Mouse (Mus musculus) ZHBTc4 (cell line): ENCODE measurements around the gene Nt5m.
A peak's percentile ranks its signal among the peaks of the same experiment; 100 is the strongest.

Experiments
- DNase-seq: peaks from one replicate; pipeline ENCODE4 v3.0.0-alpha.2; 2011; ENCODE audit warnings: low read depth, low spot score

Nt5m gene

GRCm38 (mm10) chr11:59902045-59902726 lies 62.9 kb downstream of the Nt5m start:
- peak; percentile 40 for DNase-seq

- DNase-seq, result no peak
Measured at GRCm38 (mm10) chr11:59906521-59907123, 67.4 kb downstream of the Nt5m start.

GRCm38 (mm10) chr11:59908446-59908845 lies 69.2 kb downstream of the Nt5m start:
- peak; percentile 87 for DNase-seq

GRCm38 (mm10) chr11:59910586-59910985 lies 71.3 kb downstream of the Nt5m start:
- DNase-seq, result no peak

GRCm38 (mm10) chr11:59911523-59911922 lies 72.3 kb downstream of the Nt5m start:
- no peak for DNase-seq

- DNase-seq, result no peak
Measured at GRCm38 (mm10) chr11:59913702-59914101, 74.5 kb downstream of the Nt5m start.

- DNase-seq, result no peak
Measured at GRCm38 (mm10) chr11:59918014-59918413, 78.8 kb downstream of the Nt5m start.

- no peak for DNase-seq
Measured at GRCm38 (mm10) chr11:59919401-59919800, 80.2 kb downstream of the Nt5m start.

GRCm38 (mm10) chr11:59920331-59920730 lies 81.1 kb downstream of the Nt5m start:
- DNase-seq, result no peak

- peak; percentile 89 for DNase-seq
Measured at GRCm38 (mm10) chr11:59921265-59921664, 82.0 kb downstream of the Nt5m start.

GRCm38 (mm10) chr11:59930031-59930430 lies 90.8 kb downstream of the Nt5m start:
- no peak for DNase-seq
